Mouse (Mus musculus): ENCODE measurements around the gene 4930550L24Rik.

4930550L24Rik gene

GRCm38 (mm10) chrX:58909060-58909459 is at the start of gene 4930550L24Rik:
4930550L24Rik (plus strand) TSS chrX:58909360.
- DNase-seq, result no peak

- no peak for DNase-seq
Observed at GRCm38 (mm10) chrX:58900753-58901152, 8.4 kb upstream of the 4930550L24Rik start.

GRCm38 (mm10) chrX:58967969-58968368 is 58.8 kb downstream of the 4930550L24Rik start:
- no peak for DNase-seq
